Mouse (Mus musculus): ENCODE measurements at regions not wholly inside any gene's neighbourhood (a gene's known extent, or its start where the extent isn't known, plus 50 kb on each side); places are given as distances from the start of the nearest gene placed in this dataset.

GRCm38 (mm10) chr13:28884191-28884820 is 69.2 kb downstream of the Sox4 start:
- H3K4me1 ChIP-seq (replicated peaks; ENCODE audit: control insufficient read depth, insufficient read depth), result 0 out of 2 replicates have a peak, but pooled peaks cover 2% of the 10 kb centered on the region

GRCm38 (mm10) chr13:28883398-28883797 is 70.1 kb downstream of the Sox4 start:
- no peak overlapping the region for H3K9ac ChIP-seq (ENCODE audit: low read length)
- H3K27me3 ChIP-seq (ENCODE audit: control insufficient read depth, insufficient read depth, low read length), result no peaks in the 10 kb centered on the region
- TF ChIP-seq CTCF (IDR thresholded peaks at IDR 0.05; ENCODE audit: low read depth), result no peak
- TF ChIP-seq EP300 (optimal IDR thresholded peaks at IDR 0.05), result no peak
- no peaks in the 10 kb centered on the region for H3K36me3 ChIP-seq (ENCODE audit: control insufficient read depth, insufficient read depth, low read length)
- peak overlapping the region; percentile 54; the same call in 1 of the 2 replicates for H3K4me3 ChIP-seq (ENCODE audit: low read depth, low read length)
- H3K4me2 ChIP-seq (replicated peaks; ENCODE audit: low read depth), result peak overlapping the region; percentile 65
- 0 out of 2 replicates have a peak, but pooled peaks cover 2% of the 10 kb centered on the region for H3K4me1 ChIP-seq (replicated peaks; ENCODE audit: control insufficient read depth, insufficient read depth)
- ATAC-seq (ENCODE audit: low FRiP score, low TSS enrichment), result no peak
- H3K27ac ChIP-seq (replicated peaks), result no peak overlapping the region
- H3K9me3 ChIP-seq (ENCODE audit: control insufficient read depth, low read length), result no peaks in the 10 kb centered on the region
- DNase-seq (ENCODE audit: low spot score), result no peak
- WGBS, result 54% methylated on average over 8 of the region's 8 CpGs

More at GRCm38 (mm10) chr13:28884191-28884820, 69.2 kb downstream of the Sox4 start:
- no peak for ATAC-seq (ENCODE audit: low FRiP score, low TSS enrichment)
- TF ChIP-seq CTCF (IDR thresholded peaks at IDR 0.05; ENCODE audit: low read depth) (no peak), EP300 (optimal IDR thresholded peaks at IDR 0.05) (no peak)
- H3K27ac ChIP-seq (replicated peaks), result no peak overlapping the region
- no peaks in the 10 kb centered on the region for H3K36me3 ChIP-seq (ENCODE audit: control insufficient read depth, insufficient read depth, low read length)
- peak overlapping the region; percentile 54 for H3K4me3 ChIP-seq (ENCODE audit: low read depth, low read length)
- H3K27me3 ChIP-seq (ENCODE audit: control insufficient read depth, insufficient read depth, low read length), result no peaks in the 10 kb centered on the region
- H3K9ac ChIP-seq (ENCODE audit: low read length), result peak overlapping the region; percentile 43
- H3K4me2 ChIP-seq (replicated peaks; ENCODE audit: low read depth), result peak overlapping the region; percentile 65
- H3K9me3 ChIP-seq (ENCODE audit: control insufficient read depth, low read length), result no peaks in the 10 kb centered on the region
- peak; percentile 18 for DNase-seq (ENCODE audit: low spot score)
- 1% methylated on average over 26 of the region's 26 CpGs for WGBS

DNA sequence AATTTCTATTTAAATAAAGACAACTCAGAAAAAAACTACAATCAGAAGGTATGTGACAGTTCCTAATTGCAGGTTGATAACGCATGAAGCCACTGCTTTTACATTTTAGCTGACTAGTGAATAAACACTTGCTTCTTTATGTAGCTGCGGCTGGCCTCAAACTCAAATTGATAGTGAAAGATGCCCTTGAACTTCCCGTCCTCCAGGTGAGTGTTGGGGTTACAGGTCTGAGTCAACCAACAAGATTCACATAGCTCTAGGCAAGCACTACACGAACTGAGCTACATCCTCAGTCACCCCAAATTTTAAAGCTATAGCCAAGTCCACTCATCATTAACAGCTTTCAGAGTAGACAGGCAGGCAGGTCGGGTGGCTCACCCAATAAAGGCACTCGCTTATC is 72.6 kb downstream of the Sox4 start:
- no peak for TF ChIP-seq EP300 (optimal IDR thresholded peaks at IDR 0.05)
- TF ChIP-seq CTCF (IDR thresholded peaks at IDR 0.05; ENCODE audit: low read depth), result no peak
- Histone ChIP-seq H3K4me2 (replicated peaks; ENCODE audit: low read depth) (no peak overlapping the region), H3K36me3 (ENCODE audit: control insufficient read depth, insufficient read depth, low read length) (no peaks in the 10 kb centered on the region), H3K9ac (ENCODE audit: low read length) (no peak overlapping the region), H3K4me3 (ENCODE audit: low read depth, low read length) (no peak overlapping the region), H3K27ac (replicated peaks) (no peak overlapping the region), H3K27me3 (ENCODE audit: control insufficient read depth, insufficient read depth, low read length) (no peaks in the 10 kb centered on the region), H3K4me1 (replicated peaks; ENCODE audit: control insufficient read depth, insufficient read depth) (0 out of 2 replicates have a peak, but pooled peaks cover 2% of the 10 kb centered on the region), H3K9me3 (ENCODE audit: control insufficient read depth, low read length) (no peaks in the 10 kb centered on the region)
- DNase-seq (ENCODE audit: low spot score) (no peak), ATAC-seq (ENCODE audit: low FRiP score, low TSS enrichment) (no peak)
- WGBS, result 58% methylated on average over 6 of the region's 6 CpGs

- Histone ChIP-seq H3K4me1 (replicated peaks; ENCODE audit: control insufficient read depth, insufficient read depth) (0 out of 2 replicates have a peak, but pooled peaks cover 2% of the 10 kb centered on the region), H3K36me3 (ENCODE audit: control insufficient read depth, insufficient read depth, low read length) (no peaks in the 10 kb centered on the region), H3K27me3 (ENCODE audit: control insufficient read depth, insufficient read depth, low read length) (no peaks in the 10 kb centered on the region), H3K4me2 (replicated peaks; ENCODE audit: low read depth) (no peak overlapping the region), H3K27ac (replicated peaks) (no peak overlapping the region), H3K9me3 (ENCODE audit: control insufficient read depth, low read length) (no peaks in the 10 kb centered on the region), H3K4me3 (ENCODE audit: low read depth, low read length) (no peak overlapping the region), H3K9ac (ENCODE audit: low read length) (no peak overlapping the region)
- DNase-seq (ENCODE audit: low spot score) (no peak), ATAC-seq (ENCODE audit: low FRiP score, low TSS enrichment) (no peak)
- 69% methylated on average over 3 of the region's 3 CpGs for WGBS
- TF ChIP-seq EP300 (optimal IDR thresholded peaks at IDR 0.05), result no peak
- no peak for TF ChIP-seq CTCF (IDR thresholded peaks at IDR 0.05; ENCODE audit: low read depth)
These were observed 74.8 kb downstream of the Sox4 start for GRCm38 (mm10) chr13:28878692-28879091.

DNA sequence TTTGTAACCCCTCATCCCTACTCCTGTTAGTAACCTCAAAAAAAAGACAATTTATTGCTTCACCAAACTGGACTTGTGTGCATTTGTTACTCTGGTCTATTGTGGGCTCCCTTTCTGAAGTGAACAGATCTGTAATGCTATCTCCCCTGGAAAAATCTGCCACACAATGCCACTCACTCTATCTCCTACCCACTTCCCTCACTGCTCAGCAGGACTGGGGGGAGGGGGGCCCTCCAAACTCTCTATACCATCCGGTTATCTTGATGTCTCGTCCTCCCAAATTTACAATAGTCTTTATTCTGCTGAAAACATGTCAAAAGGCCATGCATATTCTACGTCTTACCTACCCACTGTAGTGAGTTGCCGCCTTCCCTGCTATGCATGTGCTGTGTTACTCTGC is 76.7 kb downstream of the Sox4 start:
- DNase-seq (ENCODE audit: low spot score) (no peak), ATAC-seq (ENCODE audit: low FRiP score, low TSS enrichment) (no peak)
- 82% methylated on average over 4 of the region's 4 CpGs for WGBS
- H3K27ac ChIP-seq (replicated peaks), result no peak overlapping the region
- no peaks in the 10 kb centered on the region for H3K27me3 ChIP-seq (ENCODE audit: control insufficient read depth, insufficient read depth, low read length)
- 0 out of 2 replicates have a peak, but pooled peaks cover 2% of the 10 kb centered on the region for H3K4me1 ChIP-seq (replicated peaks; ENCODE audit: control insufficient read depth, insufficient read depth)
- no peaks in the 10 kb centered on the region for H3K36me3 ChIP-seq (ENCODE audit: control insufficient read depth, insufficient read depth, low read length)
- no peaks in the 10 kb centered on the region for H3K9me3 ChIP-seq (ENCODE audit: control insufficient read depth, low read length)
- no peak overlapping the region for H3K9ac ChIP-seq (ENCODE audit: low read length)
- H3K4me2 ChIP-seq (replicated peaks; ENCODE audit: low read depth), result no peak overlapping the region
- TF ChIP-seq CTCF (IDR thresholded peaks at IDR 0.05; ENCODE audit: low read depth) (no peak), EP300 (optimal IDR thresholded peaks at IDR 0.05) (no peak)
- H3K4me3 ChIP-seq (ENCODE audit: low read depth, low read length), result no peak overlapping the region

GRCm38 (mm10) chr13:28870681-28871080 is 82.8 kb downstream of the Sox4 start:
- TF ChIP-seq EP300 (optimal IDR thresholded peaks at IDR 0.05), result no peak
- TF ChIP-seq CTCF (IDR thresholded peaks at IDR 0.05; ENCODE audit: low read depth), result no peak
- no peak for ATAC-seq (ENCODE audit: low FRiP score, low TSS enrichment)
- Histone ChIP-seq H3K4me3 (ENCODE audit: low read depth, low read length) (no peak overlapping the region), H3K4me1 (replicated peaks; ENCODE audit: control insufficient read depth, insufficient read depth) (0 out of 2 replicates have a peak, but pooled peaks cover 4% of the 10 kb centered on the region), H3K27me3 (ENCODE audit: control insufficient read depth, insufficient read depth, low read length) (no peaks in the 10 kb centered on the region), H3K9ac (ENCODE audit: low read length) (no peak overlapping the region), H3K9me3 (ENCODE audit: control insufficient read depth, low read length) (no peaks in the 10 kb centered on the region), H3K27ac (replicated peaks) (no peak overlapping the region), H3K4me2 (replicated peaks; ENCODE audit: low read depth) (no peak overlapping the region), H3K36me3 (ENCODE audit: control insufficient read depth, insufficient read depth, low read length) (no peaks in the 10 kb centered on the region)
- 86% methylated on average over 4 of the region's 4 CpGs for WGBS
- no peak for DNase-seq (ENCODE audit: low spot score)
